Mouse (Mus musculus) myocyte (in vitro differentiated cells): ENCODE measurements around the gene Usp34. TPM values are rescaled to one million over a fixed set of nuclear protein-coding genes. Genes with fewer than 3 reads are reported as not detected.
A peak's percentile ranks its signal among the peaks of the same experiment; 100 is the strongest.
"Not testable (repeated sequence)": the region's sequence is repeated elsewhere in the genome, so short reads cannot be mapped to it uniquely, and the experiment has no call there.

Experiments
- H3K27me3 ChIP-seq: one replicate; pipeline ENCODE4 v1.6.1; 2011; ENCODE audit not compliant: control insufficient read depth, insufficient read depth, insufficient read length
- H3K36me3 ChIP-seq: one replicate; pipeline ENCODE4 v1.6.1; 2011; ENCODE audit not compliant: control insufficient read depth, insufficient read depth
- H3K4me2 ChIP-seq: one replicate; pipeline ENCODE4 v1.6.1; 2011; ENCODE audit warnings: low read depth, control low read depth
- H3K4me3 ChIP-seq: one replicate; pipeline ENCODE4 v1.5.1; 2011; ENCODE audit warnings: mild to moderate bottlenecking, control low read depth, moderate library complexity
- H3K79me2 ChIP-seq: one replicate; pipeline ENCODE4 v1.6.1; 2011; ENCODE audit not compliant: control insufficient read depth, insufficient read depth
- H3ac ChIP-seq: one replicate; pipeline ENCODE4 v1.6.1; 2011; ENCODE audit not compliant: control insufficient read depth, insufficient read length
- CEBPB ChIP-seq: IDR thresholded peaks from 2 replicates; pipeline ENCODE4 v1.6.1; 2011; ENCODE audit warnings: mild to moderate bottlenecking, moderate library complexity; ENCODE audit not compliant: poor library complexity, insufficient read depth, severe bottlenecking
- E2F4 ChIP-seq: IDR thresholded peaks from one replicate; pipeline ENCODE4 v1.6.1; 2011; ENCODE audit warnings: mild to moderate bottlenecking, control low read depth, moderate library complexity; ENCODE audit not compliant: insufficient read depth
- MAX ChIP-seq: IDR thresholded peaks from one replicate; pipeline ENCODE4 v1.6.1; 2011; ENCODE audit warnings: low read depth, mild to moderate bottlenecking, control low read depth
- MYOD1 ChIP-seq, 3 experiments: IDR thresholded peaks; one replicate each; pipeline ENCODE4 v1.6.1; 2011; ENCODE audit warnings: control low read depth in 2 of 3, low read depth in 2 of 3, mild to moderate bottlenecking in 2 of 3, moderate library complexity in 1 of 3; ENCODE audit not compliant: insufficient read length in 2 of 3, control insufficient read depth in 1 of 3
- MYOG ChIP-seq, 3 experiments: IDR thresholded peaks; one replicate each; pipeline ENCODE4 v1.6.1; 2011; ENCODE audit warnings: control low read depth in 2 of 3, low read depth in 2 of 3, mild to moderate bottlenecking in 2 of 3; ENCODE audit not compliant: insufficient read length in 2 of 3, control insufficient read depth in 1 of 3, insufficient read depth in 1 of 3
- POLR2A ChIP-seq: IDR thresholded peaks from one replicate; pipeline ENCODE4 v1.6.1; 2011; ENCODE audit warnings: low read depth, mild to moderate bottlenecking, control low read depth, moderate library complexity; ENCODE audit not compliant: insufficient read length
- POLR2AphosphoS2 ChIP-seq: IDR thresholded peaks from one replicate; pipeline ENCODE4 v1.6.1; 2011; ENCODE audit warnings: low read depth, control low read depth; ENCODE audit not compliant: insufficient read length
- REST ChIP-seq: IDR thresholded peaks from one replicate; pipeline ENCODE4 v1.6.1; 2011; ENCODE audit warnings: mild to moderate bottlenecking, control low read depth, moderate library complexity; ENCODE audit not compliant: insufficient read depth, insufficient read length
- SRF ChIP-seq: IDR thresholded peaks from one replicate; pipeline ENCODE4 v1.6.1; 2011; ENCODE audit warnings: low read depth; ENCODE audit not compliant: control insufficient read depth, insufficient read length
- TCF12 ChIP-seq: IDR thresholded peaks from one replicate; pipeline ENCODE4 v1.6.1; 2011; ENCODE audit warnings: mild to moderate bottlenecking, control low read depth; ENCODE audit not compliant: poor library complexity, insufficient read depth, severe bottlenecking
- TCF3 ChIP-seq: IDR thresholded peaks from one replicate; pipeline ENCODE4 v1.6.1; 2011; ENCODE audit warnings: low read depth, control low read depth; ENCODE audit not compliant: insufficient read length
- USF1 ChIP-seq: IDR thresholded peaks from one replicate; pipeline ENCODE4 v1.6.1; 2011; ENCODE audit warnings: low read depth, mild to moderate bottlenecking, control low read depth, moderate library complexity
- polyA plus RNA-seq: library from polyadenylated mRNA; unstranded; fragments of >200 nt; fragmentation: generic; extraction: Trizol; gene quantifications from one replicate; pipeline ENCODE4 v1.2.1, GENCODE M21; 2012; ENCODE audit warnings: missing spikeins

Usp34 gene
- polyA plus RNA-seq, 1 experiment, result 7.2 TPM

GRCm38 (mm10) chr11:23261490-23261889, 45.2 kb upstream of the Usp34 start:
- Histone ChIP-seq H3K4me3 (no peak overlapping the region), H3ac (no peak overlapping the region), H3K27me3 (no peaks in the 10 kb centered on the region), H3K36me3 (peaks cover 39% of the 10 kb centered on the region), H3K4me2 (peak overlapping the region; percentile 38), H3K79me2 (peaks cover 99% of the 10 kb centered on the region)
- no peak for TF ChIP-seq TCF12
- peak; percentile 47 for TF ChIP-seq MAX

- no peak for TF ChIP-seq TCF12
- no peak for TF ChIP-seq USF1
- TF ChIP-seq E2F4, result no peak
- TF ChIP-seq MYOG (IDR thresholded peaks at IDR 0.05; ENCODE audit: control insufficient read depth in 1 of 3, insufficient read depth in 1 of 3, insufficient read length in 2 of 3, low read depth in 2 of 3), result no peak
- Histone ChIP-seq H3K79me2 (peaks cover 96% of the 10 kb centered on the region), H3K4me2 (no peak overlapping the region), H3ac (no peak overlapping the region), H3K36me3 (peaks cover 50% of the 10 kb centered on the region), H3K4me3 (no peak overlapping the region), H3K27me3 (no peaks in the 10 kb centered on the region)
Measured at GRCm38 (mm10) chr11:23264949-23265348, 41.7 kb upstream of the Usp34 start.

- H3K4me2 ChIP-seq, result no peak overlapping the region
- TF ChIP-seq POLR2A (no peak), MYOG (IDR thresholded peaks at IDR 0.05; ENCODE audit: control insufficient read depth in 1 of 3, insufficient read depth in 1 of 3, insufficient read length in 2 of 3, low read depth in 2 of 3) (no peak), TCF3 (no peak), REST (no peak), TCF12 (no peak), MAX (no peak), MYOD1 (IDR thresholded peaks at IDR 0.05; ENCODE audit: control insufficient read depth in 1 of 3, insufficient read length in 2 of 3, low read depth in 2 of 3) (no peak), CEBPB (no peak), E2F4 (no peak), POLR2AphosphoS2 (no peak)
- no peak overlapping the region for H3ac ChIP-seq
- H3K79me2 ChIP-seq, result peaks cover 37% of the 10 kb centered on the region
- H3K36me3 ChIP-seq, result peaks cover 72% of the 10 kb centered on the region
- H3K4me3 ChIP-seq, result no peak overlapping the region
- no peaks in the 10 kb centered on the region for H3K27me3 ChIP-seq
Measured at GRCm38 (mm10) chr11:23271770-23272724, 34.6 kb upstream of the Usp34 start.

- TF ChIP-seq MYOD1 (IDR thresholded peaks at IDR 0.05; ENCODE audit: control insufficient read depth in 1 of 3, insufficient read length in 2 of 3, low read depth in 2 of 3), result no peak
- no peak for TF ChIP-seq SRF
- TF ChIP-seq E2F4, result no peak
- TF ChIP-seq MYOG (IDR thresholded peaks at IDR 0.05; ENCODE audit: control insufficient read depth in 1 of 3, insufficient read depth in 1 of 3, insufficient read length in 2 of 3, low read depth in 2 of 3), result no peak
- TF ChIP-seq MAX, result no peak
- no peak for TF ChIP-seq CEBPB
- TF ChIP-seq USF1, result no peak
- no peak for TF ChIP-seq POLR2AphosphoS2
- no peak for TF ChIP-seq POLR2A
- no peak for TF ChIP-seq TCF12
- peaks cover 96% of the 10 kb centered on the region for H3K36me3 ChIP-seq
- no peaks in the 10 kb centered on the region for H3K27me3 ChIP-seq
- H3K4me3 ChIP-seq, result no peak overlapping the region
- no peak overlapping the region for H3ac ChIP-seq
- H3K79me2 ChIP-seq, result peaks cover 3% of the 10 kb centered on the region
- H3K4me2 ChIP-seq, result no peak overlapping the region
Measured at GRCm38 (mm10) chr11:23275780-23276179, 30.9 kb upstream of the Usp34 start.

- peaks cover 93% of the 10 kb centered on the region for H3K36me3 ChIP-seq
Measured at GRCm38 (mm10) chr11:23284469-23284868, 22.2 kb upstream of the Usp34 start.

GRCm38 (mm10) chr11:23288866-23289265, 17.8 kb upstream of the Usp34 start:
- peaks cover 94% of the 10 kb centered on the region for H3K36me3 ChIP-seq
- not testable (repeated sequence) for H3K27me3 ChIP-seq, H3ac ChIP-seq, H3K79me2 ChIP-seq, H3K4me2 ChIP-seq, H3K4me3 ChIP-seq

More at GRCm38 (mm10) chr11:23284469-23284868, 22.2 kb upstream of the Usp34 start:
- TF ChIP-seq E2F4 (no peak), TCF12 (no peak), MYOG (IDR thresholded peaks at IDR 0.05; ENCODE audit: control insufficient read depth in 1 of 3, insufficient read depth in 1 of 3, insufficient read length in 2 of 3, low read depth in 2 of 3) (no peak)
- Histone ChIP-seq H3K4me2 (no peak overlapping the region), H3K27me3 (no peaks in the 10 kb centered on the region), H3K79me2 (peaks cover 7% of the 10 kb centered on the region), H3ac (no peak overlapping the region), H3K4me3 (no peak overlapping the region)
